Mouse (Mus musculus): ENCODE measurements around the gene Syt5.

Syt5 gene

GRCm38 (mm10) chr7:4522292-4522691 lies 25.0 kb downstream of the Syt5 start:
- DNase-seq (ENCODE audit: low spot score) = peak; percentile 57

DNA sequence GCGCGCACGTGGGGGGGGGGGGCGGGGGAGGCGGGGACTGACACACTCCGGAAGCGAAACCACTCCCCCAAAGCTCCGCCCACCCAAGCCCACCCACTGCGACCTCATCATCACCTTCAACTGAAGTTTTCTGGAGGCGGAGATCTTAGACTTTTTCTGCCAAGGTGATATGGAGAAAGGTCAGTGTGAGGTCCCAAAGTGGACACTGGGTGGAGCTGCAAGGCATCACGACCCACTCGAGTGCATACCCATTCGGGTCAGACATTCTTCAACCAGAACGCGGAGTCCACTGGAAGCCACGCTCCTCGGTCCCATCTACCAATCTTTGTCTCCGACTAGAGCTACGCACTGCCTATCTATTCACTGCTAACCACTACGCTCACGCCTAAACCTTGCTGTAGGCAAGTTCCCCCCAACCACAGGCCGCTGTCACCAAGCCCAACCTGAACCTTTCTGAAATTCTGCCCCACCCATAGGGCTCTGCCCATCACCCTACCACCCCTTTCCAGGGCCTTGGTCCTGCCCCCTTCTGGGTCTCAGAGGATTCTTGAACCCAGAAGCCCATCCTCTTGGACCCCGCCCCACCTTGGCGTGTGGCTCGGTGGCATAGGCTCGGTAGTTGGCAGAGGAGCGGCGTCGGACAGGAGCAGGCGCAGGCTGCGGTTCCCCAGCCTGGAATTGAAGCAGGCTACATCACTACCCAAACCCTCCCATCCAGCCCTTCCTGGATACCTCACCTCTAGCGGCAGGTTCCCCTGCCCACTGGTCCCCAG lies 25.9 kb downstream of the Syt5 start:
- peak; percentile 12 for DNase-seq (ENCODE audit: low spot score)

- no peak for DNase-seq (ENCODE audit: low spot score)
These were observed 28.9 kb downstream of the Syt5 start for GRCm38 (mm10) chr7:4518487-4518886.

- DNase-seq (ENCODE audit: low spot score) = peak; percentile 47
These were observed 30.9 kb downstream of the Syt5 start, which contains the start of gene Tnnt1 for GRCm38 (mm10) chr7:4516332-4517050. Tnnt1 (minus strand) TSS chr7:4516382.

- DNase-seq (ENCODE audit: low spot score) = peak; percentile 2
These were observed 31.5 kb downstream of the Syt5 start for GRCm38 (mm10) chr7:4515853-4516252.

- DNase-seq (ENCODE audit: low spot score) = no peak
These were observed 33.3 kb downstream of the Syt5 start for GRCm38 (mm10) chr7:4513829-4514712.

- no peak for DNase-seq (ENCODE audit: low spot score)
These were observed 34.1 kb downstream of the Syt5 start for GRCm38 (mm10) chr7:4513236-4513635.

DNA sequence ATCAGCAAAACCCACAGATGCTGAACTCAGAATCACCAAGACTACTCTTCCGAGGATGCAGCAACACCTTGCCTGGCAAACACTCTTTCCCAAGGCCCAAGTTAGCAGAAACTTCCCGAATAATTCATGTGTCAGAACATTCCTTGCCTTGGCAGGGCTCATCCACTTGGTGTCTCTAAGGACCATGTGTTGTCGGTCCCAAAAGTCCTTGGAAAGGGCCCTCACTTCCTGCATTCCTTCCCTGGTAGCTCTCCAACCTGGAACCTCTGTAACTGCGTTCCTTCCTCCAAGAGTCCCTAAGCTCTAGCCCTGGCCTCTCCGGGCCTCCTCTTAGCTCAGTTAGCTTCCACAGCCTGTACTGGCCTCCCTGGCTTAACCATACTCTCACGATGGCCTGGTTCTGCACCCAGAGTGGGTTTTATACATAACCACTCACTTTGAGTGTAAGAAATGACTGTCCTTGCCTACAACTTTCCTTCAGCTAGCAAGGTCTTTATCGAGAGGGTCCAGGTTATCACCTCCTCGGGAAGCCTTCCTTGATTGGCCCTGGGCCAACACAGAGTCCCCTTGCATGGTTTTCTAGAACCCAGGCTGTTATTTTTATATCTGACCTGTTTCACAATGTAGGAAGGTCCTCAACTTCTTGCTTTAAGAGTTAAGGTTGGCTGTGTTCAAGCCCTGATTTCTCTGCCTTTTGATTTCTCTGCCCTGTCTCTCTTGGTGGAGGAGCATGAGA lies 35.7 kb downstream of the Syt5 start:
- DNase-seq (ENCODE audit: low spot score) = no peak

DNA sequence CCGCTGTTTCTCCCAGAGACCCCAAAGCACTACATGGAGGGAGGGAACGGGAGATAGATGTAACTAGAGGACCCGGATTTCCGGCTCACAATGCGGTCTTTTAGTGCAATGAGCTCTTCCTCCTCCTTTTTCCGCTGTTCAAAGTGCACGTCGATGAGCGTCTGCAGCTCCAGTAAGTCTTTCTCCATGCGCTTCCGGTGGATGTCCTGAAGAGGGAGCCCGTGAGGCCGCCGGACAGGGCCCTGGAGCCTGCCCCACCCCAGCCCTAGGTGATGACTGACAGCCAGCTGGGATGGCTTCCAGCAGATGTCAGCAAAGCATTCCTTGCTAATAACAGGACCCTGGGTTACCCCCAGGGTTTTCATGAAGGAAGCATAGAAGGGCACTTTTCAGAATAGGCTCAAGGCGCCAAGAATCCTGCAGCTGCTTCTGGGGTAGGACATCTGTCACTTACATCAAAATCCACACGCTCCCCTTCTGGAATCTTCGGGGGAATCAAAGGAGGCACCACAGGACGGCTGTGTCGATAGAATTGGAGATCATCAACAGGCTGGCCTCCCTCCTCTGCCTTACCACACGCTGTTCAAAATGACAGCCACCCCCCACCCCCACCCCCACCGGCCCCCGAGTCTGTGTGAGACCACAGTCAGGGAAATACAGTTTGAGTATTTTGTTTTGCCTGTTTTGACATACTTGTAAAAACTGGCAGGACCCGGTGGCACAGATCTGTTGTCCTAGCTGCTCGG lies 37.3 kb downstream of the Syt5 start:
- DNase-seq (ENCODE audit: low spot score) = peak; percentile 66

- no peak for DNase-seq (ENCODE audit: low spot score)
These were observed 38.6 kb downstream of the Syt5 start for GRCm38 (mm10) chr7:4508739-4509116.

- no peak for DNase-seq (ENCODE audit: low spot score)
These were observed 39.1 kb downstream of the Syt5 start for GRCm38 (mm10) chr7:4508062-4508738.

- no peak for DNase-seq (ENCODE audit: low spot score)
These were observed 40.1 kb downstream of the Syt5 start for GRCm38 (mm10) chr7:4507220-4507619.

DNA sequence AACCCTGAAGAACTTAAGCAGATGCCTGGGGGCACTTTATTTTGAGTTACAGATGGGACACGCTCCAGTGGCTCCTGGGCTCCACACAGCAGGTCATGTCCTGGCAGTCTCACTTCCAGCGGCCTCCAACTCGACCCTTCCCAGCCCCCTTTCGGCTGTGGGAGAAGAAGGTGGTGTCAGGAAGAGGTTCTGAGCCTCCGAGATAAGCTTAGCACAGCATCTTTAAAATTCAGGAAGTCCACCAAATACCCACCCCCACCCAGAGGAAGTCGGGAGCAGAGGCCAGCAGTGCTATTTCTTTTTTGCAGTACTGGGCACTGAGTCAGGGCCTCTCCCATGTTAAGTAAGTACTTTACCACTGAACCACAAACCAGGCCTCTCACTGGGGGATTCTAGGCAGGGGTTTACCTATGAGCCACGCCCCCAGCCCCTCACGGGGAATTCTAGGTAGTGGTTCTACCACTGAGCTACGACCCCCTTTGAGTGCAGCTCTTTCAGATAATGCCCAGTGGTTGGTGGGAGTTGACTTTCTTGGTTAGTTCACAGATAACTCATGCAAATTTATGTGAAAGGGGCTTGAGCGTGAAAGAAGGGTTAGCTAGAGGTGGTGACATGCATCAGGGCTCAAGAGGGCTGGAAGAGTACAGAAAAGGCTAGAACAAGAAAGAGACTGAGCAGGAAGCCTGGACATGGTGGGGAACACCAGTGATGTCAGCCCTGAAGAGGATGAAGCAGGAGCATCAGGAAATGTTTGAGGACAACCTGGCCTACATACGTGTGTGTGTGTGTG lies 42.5 kb downstream of the Syt5 start:
- no peak for DNase-seq (ENCODE audit: low spot score)

GRCm38 (mm10) chr7:4503858-4504257 lies 43.5 kb downstream of the Syt5 start:
- no peak for DNase-seq (ENCODE audit: low spot score)

GRCm38 (mm10) chr7:4503100-4503499 lies 44.2 kb downstream of the Syt5 start:
- DNase-seq (ENCODE audit: low spot score) = no peak

- peak; percentile 45 for DNase-seq (ENCODE audit: low spot score)
These were observed 44.8 kb downstream of the Syt5 start for GRCm38 (mm10) chr7:4502421-4503090.

DNA sequence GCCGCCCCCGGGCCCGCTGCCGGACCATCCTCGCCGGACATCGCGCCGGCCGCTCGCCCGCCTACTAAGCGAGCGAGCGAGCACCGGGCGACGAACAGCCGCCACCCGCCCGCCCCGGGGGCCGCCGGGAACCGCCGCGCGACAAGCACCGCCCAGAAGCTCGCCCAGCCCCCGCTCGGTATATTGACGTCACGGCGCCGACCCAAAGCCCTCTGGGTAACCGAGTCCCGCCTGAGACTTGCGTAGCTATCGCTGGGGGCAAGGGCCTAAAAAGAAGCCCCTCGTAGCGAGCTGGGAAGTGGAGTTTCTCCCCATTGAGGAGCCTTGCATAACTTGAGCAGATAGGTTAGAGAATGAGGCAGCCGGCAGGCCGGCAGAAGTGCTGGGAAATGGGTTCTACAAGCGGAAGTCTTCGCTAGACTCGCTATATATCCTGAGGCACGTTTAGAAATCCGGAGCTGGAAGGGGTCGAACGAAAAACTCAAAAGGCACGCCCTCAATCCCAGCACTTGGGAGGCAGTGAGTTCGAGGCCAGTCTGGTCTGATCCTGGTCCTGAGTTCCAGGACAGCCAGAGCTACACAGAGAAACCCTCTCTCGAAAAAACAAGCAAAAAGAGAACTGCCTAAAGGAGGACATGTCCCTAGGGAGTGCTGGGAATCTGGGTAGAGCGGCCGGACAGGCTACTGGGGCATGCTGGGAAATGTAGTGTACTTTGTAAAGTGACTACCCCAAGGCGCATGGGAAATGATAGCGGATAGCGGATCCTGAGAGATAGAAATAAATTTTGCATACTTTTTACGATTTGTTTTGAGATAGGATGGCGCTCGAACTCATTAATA lies 45.6 kb downstream of the Syt5 start, which contains the start of gene Ppp1r12c:
Gene Ppp1r12c, minus strand, starts transcription at position 123 of the 840 bp plus-strand sequence.
- DNase-seq (ENCODE audit: low spot score) = peak; percentile 95

DNA sequence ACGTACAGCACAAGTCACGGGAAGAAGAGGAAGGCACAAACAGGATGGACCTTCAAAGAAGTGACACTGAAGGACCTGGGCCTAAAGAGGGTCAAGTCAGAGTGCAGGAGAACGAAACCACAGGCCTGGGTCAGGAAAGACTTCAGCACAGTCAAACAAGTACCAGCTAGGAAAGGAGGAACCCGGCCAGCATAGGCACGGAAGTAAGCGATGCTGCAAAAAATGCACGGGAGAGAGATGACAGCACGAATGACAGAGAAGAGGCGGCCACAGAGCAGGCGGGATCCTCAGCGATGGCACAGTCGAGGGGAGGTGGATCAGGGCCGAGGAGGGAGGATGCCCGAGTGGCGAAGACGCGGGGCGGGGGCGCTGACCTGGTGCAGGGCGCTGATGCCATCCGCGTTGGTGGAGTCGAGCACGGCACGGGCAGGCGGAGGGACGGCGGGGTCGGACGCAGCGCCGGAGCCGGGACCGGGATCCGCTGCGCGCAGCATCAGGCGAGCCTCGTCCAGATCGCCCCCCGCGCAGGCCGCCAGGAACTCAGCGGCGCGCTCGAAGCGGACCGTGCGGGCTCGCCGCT lies 46.4 kb downstream of the Syt5 start:
- peak; percentile 52 for DNase-seq (ENCODE audit: low spot score)
